17 mouse cellular contexts compared by ENCODE assay signal in genomic region chr5:121841516-121841915, GRCm38 (mm10). TPM values are rescaled to one million over a fixed set of nuclear protein-coding genes. Genes with fewer than 3 reads are reported as not detected.
DNase-seq lines count a peak whose midpoint lies in the region; ATAC-seq and TF ChIP-seq lines count a peak whose summit lies in the region.
"Had no signal": no experiment of that assay in that cellular context is flagged by ENCODE, and none has a peak within 500 bp of the region (broad histone marks: within the 10 kb centered on the region; RNA-seq: fewer than 3 reads in every experiment).

No protein-coding gene starts in this region.

- 0 out of 2 replicates have a peak overlapping the region, but pooled peaks have one; percentile 51 for H3K27ac ChIP-seq in kidney, embryonic 15.5 days
- peak overlapping the region; percentile 4; the same call in 1 of the 2 replicates for H3K27ac ChIP-seq in stomach, embryonic 15.5 days
- H3K27ac ChIP-seq in stomach, postnatal 0 days (replicated peaks), result no peak overlapping the region
- peak overlapping the region; percentile 85 for H3K27ac ChIP-seq in macrophage
- no peak overlapping the region for H3K27ac ChIP-seq in left cerebral cortex, adult 2 months
- H3K27ac ChIP-seq: embryonic facial prominence, embryonic 12.5 days; hindbrain, embryonic 12.5 days had no signal

- TF ChIP-seq CTCF in stomach, postnatal 0 days (IDR thresholded peaks at IDR 0.05; ENCODE audit: low read depth), result no peak
- TF ChIP-seq CTCF in left cerebral cortex, adult 2 months (IDR thresholded peaks at IDR 0.05), result no peak

- DNase-seq in cerebellum, adult 9-10 months, result peak; percentile 35
- DNase-seq in cerebellum, postnatal 10 days, result no peak
- DNase-seq in kidney, postnatal 10 days, result no peak
- no peak for DNase-seq in stomach, postnatal 0 days (ENCODE audit: low spot score)
- no peak for DNase-seq in left cerebral cortex, adult 2 months (ENCODE audit: extremely low spot score in 1 of 2, low spot score in 2 of 2)
- DNase-seq: gastrocnemius, postnatal 14 days; heart, postnatal 10 days; heart, postnatal 4 days had no signal

- no peak overlapping the region for H3K4me3 ChIP-seq in kidney, embryonic 15.5 days (replicated peaks)
- no peak overlapping the region for H3K4me3 ChIP-seq in stomach, embryonic 15.5 days (replicated peaks)
- no peak overlapping the region for H3K4me3 ChIP-seq in stomach, postnatal 0 days (ENCODE audit: low read depth, low read length)
- H3K4me3 ChIP-seq in macrophage (ENCODE audit: inconsistent target), result no peak overlapping the region
- H3K4me3 ChIP-seq in left cerebral cortex, adult 2 months, result no peak overlapping the region
- H3K4me3 ChIP-seq: embryonic facial prominence, embryonic 12.5 days had no signal

- no peak for ATAC-seq in kidney, embryonic 15.5 days (replicated peaks; ENCODE audit: low FRiP score)
- ATAC-seq in stomach, embryonic 15.5 days (ENCODE audit: insufficient read depth, low FRiP score, low read depth), result no peak
- no peak for ATAC-seq in stomach, postnatal 0 days (ENCODE audit: low FRiP score, low TSS enrichment)
- ATAC-seq: CD4-positive, CD25-positive, alpha-beta regulatory T cell, adult 4 months; inflammation-experienced regulatory T-cells, adult 6 months; Patski had no signal

- no peak overlapping the region for H3K9ac ChIP-seq in kidney, embryonic 15.5 days
- no peak overlapping the region for H3K9ac ChIP-seq in stomach, embryonic 15.5 days
- H3K9ac ChIP-seq in stomach, postnatal 0 days (ENCODE audit: low read length), result no peak overlapping the region
- H3K9ac ChIP-seq: embryonic facial prominence, embryonic 12.5 days; hindbrain, embryonic 12.5 days had no signal

- peaks cover 56% of the 10 kb centered on the region for H3K4me1 ChIP-seq in kidney, embryonic 15.5 days
- H3K4me1 ChIP-seq in stomach, embryonic 15.5 days, result peaks cover 37% of the 10 kb centered on the region
- H3K4me1 ChIP-seq in stomach, postnatal 0 days (replicated peaks; ENCODE audit: control insufficient read depth, insufficient read depth), result peaks cover 7% of the 10 kb centered on the region

- WGBS in kidney, embryonic 15.5 days, result 87% methylated on average over 9 of the region's 9 CpGs
- WGBS in stomach, embryonic 15.5 days, result 88% methylated on average over 9 of the region's 9 CpGs
- WGBS in stomach, postnatal 0 days, result 86% methylated on average over 9 of the region's 9 CpGs
- 90% methylated on average over 9 of the region's 9 CpGs for WGBS in macrophage (ENCODE audit: missing documents)

- no peak for TF ChIP-seq EP300 in stomach, postnatal 0 days (optimal IDR thresholded peaks at IDR 0.05)

- H3K9me3 ChIP-seq in kidney, embryonic 15.5 days (replicated peaks), result no peaks in the 10 kb centered on the region
- no peaks in the 10 kb centered on the region for H3K9me3 ChIP-seq in stomach, embryonic 15.5 days
- H3K9me3 ChIP-seq in stomach, postnatal 0 days (ENCODE audit: control insufficient read depth, low read length), result no peaks in the 10 kb centered on the region
- H3K9me3 ChIP-seq: embryonic facial prominence, embryonic 12.5 days; heart, embryonic 13.5 days; hindbrain, embryonic 12.5 days had no signal

- intact Hi-C loops in left cerebral cortex, adult 2 months (cut with DNase I), result no loop called here

- H3K4me2 ChIP-seq in kidney, embryonic 15.5 days, result no peak overlapping the region
- no peak overlapping the region for H3K4me2 ChIP-seq in stomach, embryonic 15.5 days
- no peak overlapping the region for H3K4me2 ChIP-seq in stomach, postnatal 0 days (replicated peaks; ENCODE audit: low read depth)

- no peaks in the 10 kb centered on the region for H3K79me2 ChIP-seq in macrophage (ENCODE audit: inconsistent target)

- no peaks in the 10 kb centered on the region for H3K36me3 ChIP-seq in kidney, embryonic 15.5 days
- no peaks in the 10 kb centered on the region for H3K36me3 ChIP-seq in stomach, embryonic 15.5 days
- H3K36me3 ChIP-seq in stomach, postnatal 0 days (ENCODE audit: control insufficient read depth, insufficient read depth, low read length), result no peaks in the 10 kb centered on the region
- H3K36me3 ChIP-seq in macrophage (ENCODE audit: inconsistent target), result no peaks in the 10 kb centered on the region
- H3K36me3 ChIP-seq: embryonic facial prominence, embryonic 12.5 days; heart, embryonic 13.5 days; hindbrain, embryonic 12.5 days had no signal

- 0 out of 2 replicates have a peak, but pooled peaks cover 6% of the 10 kb centered on the region for H3K27me3 ChIP-seq in kidney, embryonic 15.5 days
- H3K27me3 ChIP-seq in stomach, embryonic 15.5 days (replicated peaks), result peaks cover 13% of the 10 kb centered on the region
- H3K27me3 ChIP-seq in stomach, postnatal 0 days (ENCODE audit: control insufficient read depth, insufficient read depth, low read length), result no peaks in the 10 kb centered on the region
- H3K27me3 ChIP-seq: Patski had no signal

RNA-seq across cellular contexts. Expression of gene Sh2b3, which starts 4.1 kb away (rescaled TPM):
- polyA plus RNA-seq in kidney, embryonic 15.5 days (2015; fragmentation: Nextera tagmentation; extraction: Ambion mirVana), result 18.6 and 19.4 TPM in 2 replicates
- polyA plus RNA-seq in stomach, embryonic 15.5 days (2015; fragmentation: Nextera tagmentation; extraction: Ambion mirVana), result 15.7 and 16.0 TPM in 2 replicates
- 7.9 and 8.6 TPM in 2 replicates for polyA plus RNA-seq in stomach, postnatal 0 days (2015; fragmentation: Nextera tagmentation; extraction: Ambion mirVana)
- 100 to 1,000 TPM in 1 of 26 experiments, 10 to 100 TPM in 25; 32.2 to 111 (median 70.7) TPM for total RNA-seq in macrophage (2018; cell fraction: chromatin; rRNA removed)
- total RNA-seq in macrophage (2018; cell fraction: cytosol; rRNA removed), result 10 to 100 TPM; 29.7 to 65.3 (median 45.4) TPM
- 100 to 1,000 TPM in 4 of 26 experiments, 10 to 100 TPM in 22; 39.5 to 128 (median 64.9) TPM for total RNA-seq in macrophage (2018; cell fraction: nucleus; rRNA removed)
- polyA plus RNA-seq in macrophage (2018), result 36.0 to 49.5 TPM (median 47.2 TPM) in 3 replicates
- total RNA-seq in left cerebral cortex, adult 2 months (2021), result 10 to 100 TPM; 21.2 to 27.5 TPM

RNA-seq across cellular contexts. Expression of gene Pheta1, which starts 7.3 kb away (rescaled TPM):
- 27.7 and 29.0 TPM in 2 replicates for polyA plus RNA-seq in kidney, embryonic 15.5 days (2015; fragmentation: Nextera tagmentation; extraction: Ambion mirVana)
- polyA plus RNA-seq in stomach, embryonic 15.5 days (2015; fragmentation: Nextera tagmentation; extraction: Ambion mirVana), result 23.7 and 26.1 TPM in 2 replicates
- polyA plus RNA-seq in stomach, postnatal 0 days (2015; fragmentation: Nextera tagmentation; extraction: Ambion mirVana), result 24.3 and 26.7 TPM in 2 replicates
- total RNA-seq in macrophage (2018; cell fraction: chromatin; rRNA removed), result 10 to 100 TPM in 6 of 26 experiments, 1 to 10 TPM in 20; 2.0 to 20.7 (median 7.2) TPM
- total RNA-seq in macrophage (2018; cell fraction: cytosol; rRNA removed), result 1 to 10 TPM; 1.7 to 6.5 (median 3.9) TPM
- total RNA-seq in macrophage (2018; cell fraction: nucleus; rRNA removed), result 10 to 100 TPM in 4 of 26 experiments, 1 to 10 TPM in 22; 2.3 to 11.9 (median 6.9) TPM
- polyA plus RNA-seq in macrophage (2018), result 0.86 to 5.2 TPM (median 3.8 TPM) in 3 replicates
- total RNA-seq in left cerebral cortex, adult 2 months (2021), result 10 to 100 TPM in 1 of 2 experiments, 1 to 10 TPM in 1; 8.9 to 10.5 TPM

Comparison
In these comparisons a context has a peak if more than half of its experiments do, and no peak if none do; other contexts are left out.
1. H3K27ac ChIP-seq: peak in kidney, embryonic 15.5 days (single experiment), stomach, embryonic 15.5 days (single experiment) and macrophage (single experiment); none in stomach, postnatal 0 days (single experiment) and left cerebral cortex, adult 2 months (single experiment).